Mouse (Mus musculus): ENCODE data around the gene Pus10. TPM values are rescaled to one million over a fixed set of nuclear protein-coding genes. Genes with fewer than 3 reads are reported as not detected.

The Pus10 gene
- polyA plus RNA-seq, 1 experiment from 2014 or later = 18.9 TPM

- Histone ChIP-seq H3K9me3 (replicated peaks) (no peaks in the 10 kb centered on the region), H3K36me3 (peaks cover 60% of the 10 kb centered on the region), H3K27me3 (ENCODE audit: low read depth, poor library complexity, severe bottlenecking) (no peaks in the 10 kb centered on the region), H3K4me3 (no peak overlapping the region), H3K4me1 (peaks cover 4% of the 10 kb centered on the region; the same call in 1 of the 2 replicates), H3K27ac (replicated peaks) (no peak overlapping the region)
- 90% methylated on average over 7 of the region's 7 CpGs for WGBS
- no peak for DNase-seq (ENCODE audit: low spot score)
Observed at GRCm38 (mm10) chr11:23704604-23705294, 39.3 kb downstream of the Pus10 start.

GRCm38 (mm10) chr11:23712299-23712698 lies 46.8 kb downstream of the Pus10 start:
- Histone ChIP-seq H3K27ac (replicated peaks) (no peak overlapping the region), H3K9me3 (replicated peaks) (no peaks in the 10 kb centered on the region), H3K27me3 (ENCODE audit: low read depth, poor library complexity, severe bottlenecking) (no peaks in the 10 kb centered on the region), H3K36me3 (peaks cover 96% of the 10 kb centered on the region), H3K4me3 (no peak overlapping the region), H3K4me1 (no peaks in the 10 kb centered on the region)
- no peak for DNase-seq (ENCODE audit: low spot score)
- 93% methylated on average over 3 of the region's 3 CpGs for WGBS

- no peaks in the 10 kb centered on the region for H3K9me3 ChIP-seq (replicated peaks)
- H3K36me3 ChIP-seq = peaks cover 97% of the 10 kb centered on the region
- WGBS = 93% methylated on average over 2 of the region's 2 CpGs
- no peak for DNase-seq (ENCODE audit: low spot score)
- H3K27ac ChIP-seq (replicated peaks) = no peak overlapping the region
- no peak overlapping the region for H3K4me3 ChIP-seq
- peaks cover 7% of the 10 kb centered on the region for H3K4me1 ChIP-seq
- no peaks in the 10 kb centered on the region for H3K27me3 ChIP-seq (ENCODE audit: low read depth, poor library complexity, severe bottlenecking)
Observed at GRCm38 (mm10) chr11:23718856-23719255, 53.4 kb downstream of the Pus10 start.

GRCm38 (mm10) chr11:23719825-23720224 lies 54.4 kb downstream of the Pus10 start:
- H3K4me3 ChIP-seq = no peak overlapping the region
- no peaks in the 10 kb centered on the region for H3K27me3 ChIP-seq (ENCODE audit: low read depth, poor library complexity, severe bottlenecking)
- H3K36me3 ChIP-seq = peaks cover 95% of the 10 kb centered on the region
- no peaks in the 10 kb centered on the region for H3K9me3 ChIP-seq (replicated peaks)
- no peak for DNase-seq (ENCODE audit: low spot score)
- H3K27ac ChIP-seq (replicated peaks) = no peak overlapping the region
- peaks cover 7% of the 10 kb centered on the region for H3K4me1 ChIP-seq
- whole genome bisulfite sequencing = 90% methylated on average over 3 of the region's 3 CpGs

GRCm38 (mm10) chr11:23722326-23722725 lies 56.9 kb downstream of the Pus10 start:
- Histone ChIP-seq H3K4me1 (peaks cover 7% of the 10 kb centered on the region), H3K36me3 (peaks cover 96% of the 10 kb centered on the region), H3K27me3 (ENCODE audit: low read depth, poor library complexity, severe bottlenecking) (no peaks in the 10 kb centered on the region), H3K27ac (replicated peaks) (no peak overlapping the region), H3K9me3 (replicated peaks) (no peaks in the 10 kb centered on the region), H3K4me3 (no peak overlapping the region)
- DNase-seq (ENCODE audit: low spot score) = no peak
- WGBS = 21% methylated on average over 2 of the region's 2 CpGs

GRCm38 (mm10) chr11:23725850-23726249 lies 60.4 kb downstream of the Pus10 start:
- peaks cover 7% of the 10 kb centered on the region for H3K4me1 ChIP-seq
- no peak overlapping the region for H3K4me3 ChIP-seq
- no peak overlapping the region for H3K27ac ChIP-seq (replicated peaks)
- DNase-seq (ENCODE audit: low spot score) = no peak
- H3K27me3 ChIP-seq (ENCODE audit: low read depth, poor library complexity, severe bottlenecking) = no peaks in the 10 kb centered on the region
- H3K36me3 ChIP-seq = peaks cover 93% of the 10 kb centered on the region
- 98% methylated on average over 2 of the region's 2 CpGs for WGBS
- H3K9me3 ChIP-seq (replicated peaks) = no peaks in the 10 kb centered on the region

- peaks cover 7% of the 10 kb centered on the region for H3K4me1 ChIP-seq
- no peak overlapping the region for H3K4me3 ChIP-seq
- no peaks in the 10 kb centered on the region for H3K27me3 ChIP-seq (ENCODE audit: low read depth, poor library complexity, severe bottlenecking)
- no peak overlapping the region for H3K27ac ChIP-seq (replicated peaks)
- DNase-seq (ENCODE audit: low spot score) = no peak
- peaks cover 93% of the 10 kb centered on the region for H3K36me3 ChIP-seq
- no peaks in the 10 kb centered on the region for H3K9me3 ChIP-seq (replicated peaks)
- WGBS = 92% methylated on average over 2 of the region's 2 CpGs
Observed at GRCm38 (mm10) chr11:23726441-23726840, 61.0 kb downstream of the Pus10 start.

- H3K4me3 ChIP-seq = no peak overlapping the region
- no peak overlapping the region for H3K27ac ChIP-seq (replicated peaks)
- 91% methylated on average over 2 of the region's 2 CpGs for WGBS
- H3K27me3 ChIP-seq (ENCODE audit: low read depth, poor library complexity, severe bottlenecking) = no peaks in the 10 kb centered on the region
- no peak for DNase-seq (ENCODE audit: low spot score)
- no peaks in the 10 kb centered on the region for H3K4me1 ChIP-seq
- peaks cover 88% of the 10 kb centered on the region for H3K36me3 ChIP-seq
- H3K9me3 ChIP-seq (replicated peaks) = no peaks in the 10 kb centered on the region
Observed at GRCm38 (mm10) chr11:23728186-23728585, 62.7 kb downstream of the Pus10 start.

GRCm38 (mm10) chr11:23730120-23730519 lies 64.6 kb downstream of the Pus10 start:
- Histone ChIP-seq H3K9me3 (replicated peaks) (no peaks in the 10 kb centered on the region), H3K27me3 (ENCODE audit: low read depth, poor library complexity, severe bottlenecking) (no peaks in the 10 kb centered on the region), H3K27ac (replicated peaks) (no peak overlapping the region), H3K36me3 (peaks cover 84% of the 10 kb centered on the region), H3K4me3 (no peak overlapping the region), H3K4me1 (no peaks in the 10 kb centered on the region)
- no peak for DNase-seq (ENCODE audit: low spot score)
- 89% methylated on average over 4 of the region's 4 CpGs for WGBS

GRCm38 (mm10) chr11:23732840-23733239 lies 67.4 kb downstream of the Pus10 start:
- no peak for DNase-seq (ENCODE audit: low spot score)
- Histone ChIP-seq H3K27ac (replicated peaks) (no peak overlapping the region), H3K27me3 (ENCODE audit: low read depth, poor library complexity, severe bottlenecking) (no peaks in the 10 kb centered on the region), H3K4me1 (no peaks in the 10 kb centered on the region), H3K9me3 (replicated peaks) (no peaks in the 10 kb centered on the region), H3K4me3 (no peak overlapping the region), H3K36me3 (peaks cover 57% of the 10 kb centered on the region)
- WGBS = 81% methylated on average over 1 of the region's 1 CpGs

- 95% methylated on average over 6 of the region's 6 CpGs for WGBS
- DNase-seq (ENCODE audit: low spot score) = no peak
Observed at GRCm38 (mm10) chr11:23734749-23735286, 69.3 kb downstream of the Pus10 start.

GRCm38 (mm10) chr11:23735820-23736470 lies 70.5 kb downstream of the Pus10 start:
- H3K4me1 ChIP-seq = no peaks in the 10 kb centered on the region
- no peaks in the 10 kb centered on the region for H3K27me3 ChIP-seq (ENCODE audit: low read depth, poor library complexity, severe bottlenecking)
- no peaks in the 10 kb centered on the region for H3K9me3 ChIP-seq (replicated peaks)
- DNase-seq (ENCODE audit: low spot score) = no peak
- peaks cover 29% of the 10 kb centered on the region for H3K36me3 ChIP-seq
- no peak overlapping the region for H3K4me3 ChIP-seq
- no peak overlapping the region for H3K27ac ChIP-seq (replicated peaks)

More at GRCm38 (mm10) chr11:23734749-23735286, 69.3 kb downstream of the Pus10 start:
- H3K36me3 ChIP-seq = peaks cover 41% of the 10 kb centered on the region
- H3K27ac ChIP-seq (replicated peaks) = no peak overlapping the region
- no peaks in the 10 kb centered on the region for H3K9me3 ChIP-seq (replicated peaks)
- H3K27me3 ChIP-seq (ENCODE audit: low read depth, poor library complexity, severe bottlenecking) = no peaks in the 10 kb centered on the region
- H3K4me1 ChIP-seq = no peaks in the 10 kb centered on the region
- no peak overlapping the region for H3K4me3 ChIP-seq

- no peaks in the 10 kb centered on the region for H3K27me3 ChIP-seq (ENCODE audit: low read depth, poor library complexity, severe bottlenecking)
- H3K4me3 ChIP-seq = no peak overlapping the region
- no peak overlapping the region for H3K27ac ChIP-seq (replicated peaks)
- WGBS = 79% methylated on average over 4 of the region's 4 CpGs
- no peaks in the 10 kb centered on the region for H3K9me3 ChIP-seq (replicated peaks)
- DNase-seq (ENCODE audit: low spot score) = no peak
- H3K4me1 ChIP-seq = no peaks in the 10 kb centered on the region
- H3K36me3 ChIP-seq = no peaks in the 10 kb centered on the region
Observed at GRCm38 (mm10) chr11:23740895-23741294, 75.4 kb downstream of the Pus10 start.
